Mouse (Mus musculus): Measurements from ENCODE around the gene Pkig. TPM values are rescaled to one million over a fixed set of nuclear protein-coding genes. Genes with fewer than 3 reads are reported as not detected.
A peak's percentile ranks its signal among the peaks of the same experiment; 100 is the strongest.
"Not testable (repeated sequence)": the region's sequence is repeated elsewhere in the genome, so short reads cannot be mapped to it uniquely, and the experiment has no call there.

Gene Pkig
- polyA plus RNA-seq, 1 experiment: 73.9 TPM

DNA sequence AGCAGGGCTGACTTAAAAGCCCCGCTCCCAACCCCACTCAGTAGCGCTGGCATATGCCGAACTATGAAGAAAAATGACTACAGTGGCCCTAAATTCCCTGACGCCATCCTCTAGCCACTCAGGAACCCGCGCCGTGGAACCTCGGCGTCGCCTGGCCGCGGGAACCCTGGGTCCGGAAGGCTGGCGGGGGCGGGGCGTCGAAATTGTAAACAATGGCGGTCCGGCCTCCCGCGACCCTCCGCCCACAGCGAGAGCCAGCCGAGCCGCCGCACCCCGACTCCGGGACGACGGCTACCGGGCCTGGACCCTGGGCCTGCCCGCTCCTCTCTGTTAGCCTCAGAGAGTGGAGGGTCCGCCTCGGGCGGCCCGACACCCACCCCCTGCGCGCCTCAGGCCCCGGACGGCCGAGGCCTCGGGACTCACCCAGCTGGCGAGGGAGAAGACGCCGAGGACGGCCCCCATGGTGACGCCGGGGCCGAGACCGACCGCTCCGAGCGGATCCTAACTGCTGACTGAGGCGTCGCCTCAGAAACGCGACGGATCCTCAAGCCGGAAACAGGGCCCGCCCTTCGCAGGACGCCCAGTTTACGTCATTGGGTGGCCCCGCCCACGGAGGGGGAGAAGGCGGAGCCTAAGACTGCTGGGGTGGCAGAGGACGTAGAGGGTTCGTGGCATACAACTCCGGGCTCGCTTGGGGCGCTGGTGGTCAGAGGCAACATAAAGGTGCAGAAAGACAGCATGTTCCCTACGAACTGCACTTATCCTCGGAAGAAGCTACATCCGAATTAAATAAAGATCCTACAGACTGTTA, 13.4 kb upstream of the Pkig start, which contains the start of gene Serinc3:
Gene Serinc3 (minus strand): TSS at position 557 of the 811 bp plus-strand sequence.
- DNase-seq (ENCODE audit: low read depth): peak; percentile 99
- TF ChIP-seq CTCF (IDR thresholded peaks at IDR 0.05; ENCODE audit: borderline replicate concordance, extremely low read depth, insufficient read depth, insufficient read length) (peak; percentile 49; the same call in 1 of the 2 replicates), POLR2A (IDR thresholded peaks at IDR 0.05; ENCODE audit: borderline replicate concordance, extremely low read depth, insufficient read depth, insufficient read length, poor library complexity, severe bottlenecking) (peak; percentile 88; the same call in 1 of the 2 replicates)

- no peak for DNase-seq (ENCODE audit: low read depth)
- TF ChIP-seq CTCF (IDR thresholded peaks at IDR 0.05; ENCODE audit: borderline replicate concordance, extremely low read depth, insufficient read depth, insufficient read length) (no peak), POLR2A (IDR thresholded peaks at IDR 0.05; ENCODE audit: borderline replicate concordance, extremely low read depth, insufficient read depth, insufficient read length, poor library complexity, severe bottlenecking) (no peak)
Observed at GRCm38 (mm10) chr2:163645700-163646460, 12.3 kb upstream of the Pkig start.

DNA sequence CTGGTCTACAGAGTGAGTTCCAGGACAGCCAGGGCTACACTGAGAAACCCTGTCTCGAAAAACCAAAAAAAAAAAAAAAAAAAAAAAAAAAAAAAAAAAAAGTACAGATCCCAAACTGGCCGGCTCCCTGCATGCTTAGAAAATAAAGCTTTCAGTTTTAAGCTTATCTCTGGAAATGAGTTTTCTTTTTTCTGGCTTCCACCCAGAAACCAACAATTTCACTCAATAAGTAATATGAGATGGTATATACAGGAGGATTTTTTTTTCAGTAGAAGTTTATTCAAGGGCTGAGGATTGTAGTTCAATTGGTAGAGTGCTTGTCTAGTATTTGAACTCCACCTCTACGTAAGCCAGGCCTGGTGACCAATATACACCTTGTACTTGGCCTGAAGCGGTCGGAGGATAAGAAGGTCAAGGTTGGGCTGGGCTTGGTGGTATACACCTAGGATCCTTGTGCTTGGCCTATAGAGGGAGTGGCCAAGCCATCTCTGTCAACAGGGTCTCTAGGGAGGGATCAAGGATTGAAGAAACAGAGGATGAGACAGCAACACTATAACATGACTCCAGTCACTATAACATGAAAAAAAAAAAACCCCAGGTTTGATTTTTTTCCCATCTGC, 11.6 kb upstream of the Pkig start:
- TF ChIP-seq CTCF (IDR thresholded peaks at IDR 0.05; ENCODE audit: borderline replicate concordance, extremely low read depth, insufficient read depth, insufficient read length) (no peak), POLR2A (IDR thresholded peaks at IDR 0.05; ENCODE audit: borderline replicate concordance, extremely low read depth, insufficient read depth, insufficient read length, poor library complexity, severe bottlenecking) (no peak)
- no peak for DNase-seq (ENCODE audit: low read depth)

GRCm38 (mm10) chr2:163655699-163656098, 2.5 kb upstream of the Pkig start:
- not testable (repeated sequence) for DNase-seq (ENCODE audit: low read depth)

DNA sequence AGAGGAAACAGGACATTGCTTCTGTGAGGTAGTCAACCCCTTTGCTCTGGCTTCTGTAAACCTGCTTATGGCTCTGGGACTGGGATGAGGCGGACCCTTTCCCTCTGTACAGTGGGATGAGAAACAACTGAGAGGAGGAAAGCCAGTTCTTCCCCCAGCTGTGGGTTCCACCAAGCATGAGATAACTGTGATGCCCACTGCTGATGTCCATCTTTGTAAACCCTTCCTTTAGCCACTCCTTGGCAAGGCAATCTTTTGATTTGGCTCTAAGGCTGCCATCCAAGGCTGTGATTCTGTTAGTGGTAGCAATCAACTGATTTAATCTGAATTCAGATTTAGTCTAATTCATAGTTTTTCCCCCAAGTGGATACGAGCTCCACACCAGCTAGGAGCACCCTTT, 700 bp upstream of the Pkig start:
- no peak for DNase-seq (ENCODE audit: low read depth)
- TF ChIP-seq POLR2A (IDR thresholded peaks at IDR 0.05; ENCODE audit: borderline replicate concordance, extremely low read depth, insufficient read depth, insufficient read length, poor library complexity, severe bottlenecking) (no peak), CTCF (IDR thresholded peaks at IDR 0.05; ENCODE audit: borderline replicate concordance, extremely low read depth, insufficient read depth, insufficient read length) (no peak)

DNA sequence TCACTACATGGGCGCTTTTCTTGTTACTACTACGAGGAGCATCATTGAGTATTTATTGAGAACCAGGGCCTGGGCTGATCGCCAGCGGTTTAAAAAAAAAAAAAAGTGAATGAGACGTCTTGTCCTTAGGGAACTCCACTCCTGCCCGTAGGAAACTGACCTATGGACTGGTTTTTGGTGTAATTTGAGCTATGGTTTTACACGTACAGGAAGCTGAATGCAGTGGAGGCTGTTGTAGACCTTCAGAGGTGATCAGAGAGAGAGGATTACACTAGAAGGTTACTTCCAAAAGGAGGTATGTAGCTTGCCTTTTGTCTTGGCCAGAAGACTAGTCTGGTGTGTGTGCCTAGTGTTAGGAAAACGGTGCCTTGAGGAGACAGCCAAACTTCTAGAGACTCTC, 755 bp downstream of the Pkig start:
- TF ChIP-seq POLR2A (IDR thresholded peaks at IDR 0.05; ENCODE audit: borderline replicate concordance, extremely low read depth, insufficient read depth, insufficient read length, poor library complexity, severe bottlenecking): no peak
- TF ChIP-seq CTCF (IDR thresholded peaks at IDR 0.05; ENCODE audit: borderline replicate concordance, extremely low read depth, insufficient read depth, insufficient read length): no peak
- DNase-seq (ENCODE audit: low read depth): no peak

DNA sequence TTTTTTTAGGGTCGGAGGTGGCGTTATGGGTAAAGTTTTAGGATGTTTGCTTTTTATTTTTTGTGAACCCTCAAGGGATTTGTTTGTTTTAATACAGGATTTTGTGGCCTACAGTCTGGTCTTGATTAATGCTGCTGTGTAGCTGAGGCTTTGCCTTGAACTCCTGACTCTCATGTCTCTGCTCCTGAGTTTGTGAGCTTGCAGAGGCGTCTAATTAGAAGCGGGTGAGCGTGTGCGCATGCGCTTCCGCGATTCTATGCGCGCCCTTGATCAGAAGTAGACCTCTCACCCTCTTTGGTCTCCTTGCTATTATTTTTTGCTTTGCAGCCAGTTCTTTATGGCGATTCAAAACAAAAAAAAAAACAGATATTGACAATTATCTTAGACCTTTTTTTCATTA, 1.2 kb downstream of the Pkig start:
- no peak for DNase-seq (ENCODE audit: low read depth)
- TF ChIP-seq CTCF (IDR thresholded peaks at IDR 0.05; ENCODE audit: borderline replicate concordance, extremely low read depth, insufficient read depth, insufficient read length) (no peak), POLR2A (IDR thresholded peaks at IDR 0.05; ENCODE audit: borderline replicate concordance, extremely low read depth, insufficient read depth, insufficient read length, poor library complexity, severe bottlenecking) (no peak)

DNA sequence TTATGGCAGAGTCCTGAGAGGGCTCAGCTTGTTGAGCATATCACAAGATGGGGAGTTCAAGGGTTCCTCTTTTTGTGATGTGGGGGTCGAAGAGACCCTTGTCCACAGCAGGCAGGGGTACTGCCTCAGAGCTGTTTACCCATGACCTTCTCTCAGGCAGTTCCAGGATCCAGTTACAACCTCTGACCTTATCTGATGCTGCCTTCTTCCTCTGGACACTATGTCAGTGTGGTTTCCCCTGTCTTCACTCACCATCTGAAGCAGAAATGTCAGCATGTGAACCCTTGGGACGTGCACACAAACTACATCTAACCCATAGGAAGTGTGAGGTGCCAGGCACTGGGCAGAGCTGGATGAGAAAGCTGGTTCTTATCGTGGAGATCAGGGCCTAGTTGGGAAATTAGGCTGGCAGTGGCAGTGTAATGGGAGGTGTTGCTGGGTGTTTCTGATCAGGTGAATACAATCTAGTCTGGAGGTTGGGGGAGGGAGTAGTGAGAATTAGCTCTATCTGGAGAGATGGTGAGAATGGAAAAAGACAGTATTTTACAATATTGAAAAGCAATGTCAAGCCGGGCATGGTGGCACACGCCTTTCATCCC, 2.0 kb downstream of the Pkig start:
- TF ChIP-seq CTCF (IDR thresholded peaks at IDR 0.05; ENCODE audit: borderline replicate concordance, extremely low read depth, insufficient read depth, insufficient read length) (no peak), POLR2A (IDR thresholded peaks at IDR 0.05; ENCODE audit: borderline replicate concordance, extremely low read depth, insufficient read depth, insufficient read length, poor library complexity, severe bottlenecking) (no peak)
- DNase-seq (ENCODE audit: low read depth): no peak

GRCm38 (mm10) chr2:163661371-163661850, 3.2 kb downstream of the Pkig start:
- TF ChIP-seq CTCF (IDR thresholded peaks at IDR 0.05; ENCODE audit: borderline replicate concordance, extremely low read depth, insufficient read depth, insufficient read length): no peak
- TF ChIP-seq POLR2A (IDR thresholded peaks at IDR 0.05; ENCODE audit: borderline replicate concordance, extremely low read depth, insufficient read depth, insufficient read length, poor library complexity, severe bottlenecking): no peak

DNA sequence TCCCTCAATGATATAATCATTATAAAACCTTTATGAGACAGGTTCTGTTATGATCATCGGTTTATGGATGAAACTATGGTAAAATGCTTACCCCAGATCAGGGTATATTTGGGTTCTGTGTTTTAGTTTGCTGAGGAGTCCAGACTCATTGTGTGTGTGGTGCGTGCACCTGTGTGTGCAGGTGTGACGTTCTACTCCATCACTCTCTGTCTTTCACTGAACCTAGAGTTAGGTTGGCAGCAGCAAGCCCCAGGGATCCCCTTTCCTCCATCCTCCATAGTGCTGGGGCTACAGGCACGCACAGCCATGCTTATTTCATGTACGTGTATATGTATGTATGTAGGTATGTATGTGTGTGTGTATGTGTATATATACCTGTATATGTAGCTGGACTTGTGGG, 3.9 kb downstream of the Pkig start:
- DNase-seq (ENCODE audit: low read depth): no peak
- no peak for TF ChIP-seq POLR2A (IDR thresholded peaks at IDR 0.05; ENCODE audit: borderline replicate concordance, extremely low read depth, insufficient read depth, insufficient read length, poor library complexity, severe bottlenecking)
- no peak for TF ChIP-seq CTCF (IDR thresholded peaks at IDR 0.05; ENCODE audit: borderline replicate concordance, extremely low read depth, insufficient read depth, insufficient read length)

More at GRCm38 (mm10) chr2:163661371-163661850, 3.2 kb downstream of the Pkig start:
- DNase-seq (ENCODE audit: low read depth): no peak

DNA sequence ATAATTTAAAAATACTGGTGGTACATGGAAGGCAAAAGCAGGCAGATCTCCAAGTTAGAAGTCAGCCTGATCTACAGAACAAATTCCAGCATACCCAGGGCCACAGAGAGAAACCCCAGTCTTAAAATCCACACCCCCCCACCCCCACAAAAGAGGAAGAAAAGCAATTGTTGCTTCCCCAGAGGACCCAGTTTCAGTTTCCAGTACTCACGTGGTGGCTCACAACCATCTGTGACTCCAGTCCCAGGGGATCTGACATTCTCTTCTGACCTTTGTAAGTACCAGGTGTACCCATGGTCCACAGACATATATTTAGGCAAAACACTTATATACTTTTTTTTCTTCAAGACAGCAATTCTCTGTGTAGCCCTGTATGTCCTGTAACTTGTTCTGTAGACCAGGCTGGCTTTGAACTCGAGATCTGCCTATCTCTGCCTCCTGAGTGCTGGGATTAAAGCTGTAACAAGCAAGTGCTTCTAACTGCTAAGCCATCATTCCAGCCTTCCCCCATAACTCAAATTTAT, 4.6 kb downstream of the Pkig start:
- DNase-seq (ENCODE audit: low read depth): no peak
- TF ChIP-seq POLR2A (IDR thresholded peaks at IDR 0.05; ENCODE audit: borderline replicate concordance, extremely low read depth, insufficient read depth, insufficient read length, poor library complexity, severe bottlenecking) (no peak), CTCF (IDR thresholded peaks at IDR 0.05; ENCODE audit: borderline replicate concordance, extremely low read depth, insufficient read depth, insufficient read length) (no peak)
